Mouse (Mus musculus) erythroblast, embryonic 14.5 days (primary cell): ENCODE results near the gene Epha4.

Source experiments
- GATA1 ChIP-seq: IDR thresholded peaks from 2 replicates; pipeline ENCODE4 v1.6.1; 2012; ENCODE audit warnings: low read length, inconsistent platforms, mixed read lengths
- TAL1 ChIP-seq: IDR thresholded peaks from 3 replicates; pipeline ENCODE4 v1.6.1; 2012; ENCODE audit warnings: low read length, inconsistent platforms, mixed read lengths

- TF ChIP-seq GATA1 (no peak), TAL1 (no peak)
These were observed 53.9 kb downstream of the Epha4 start for GRCm38 (mm10) chr1:77460831-77461629.
